Mouse (Mus musculus) kidney, postnatal 25 days (tissue): Measurements from ENCODE around the gene Rplp0.

Experiments used
- DNase-seq, 2 experiments: peaks; one replicate each; pipeline ENCODE4 v3.0.0; 2021; ENCODE audit warnings: mixed read lengths in 2 of 2

Gene Rplp0

GRCm38 (mm10) chr5:115526456-115527202, 32.6 kb upstream of the Rplp0 start:
- DNase-seq = peak in 1 of 2 experiments; percentile 33

GRCm38 (mm10) chr5:115528128-115528527, 31.1 kb upstream of the Rplp0 start:
- peak in 1 of 2 experiments; percentile 3 for DNase-seq

GRCm38 (mm10) chr5:115529364-115529741, 29.9 kb upstream of the Rplp0 start:
- peak in 1 of 2 experiments; percentile 2 for DNase-seq

GRCm38 (mm10) chr5:115529742-115530446, 29.4 kb upstream of the Rplp0 start:
- peak; percentile 14 to 71 for DNase-seq

- peak; percentile 59 to 80 for DNase-seq
These were observed 28.8 kb upstream of the Rplp0 start for GRCm38 (mm10) chr5:115530447-115530809.

GRCm38 (mm10) chr5:115531671-115532270, 27.5 kb upstream of the Rplp0 start:
- peak; percentile 78 to 91 for DNase-seq

- DNase-seq = peak; percentile 67 to 88
These were observed 25.0 kb upstream of the Rplp0 start for GRCm38 (mm10) chr5:115534290-115534731.

GRCm38 (mm10) chr5:115534856-115535255, 24.4 kb upstream of the Rplp0 start:
- DNase-seq = peak; percentile 47 to 83

GRCm38 (mm10) chr5:115535635-115536034, 23.6 kb upstream of the Rplp0 start:
- DNase-seq = peak; percentile 31 to 65

- DNase-seq = peak; percentile 76 to 87
These were observed 21.1 kb upstream of the Rplp0 start for GRCm38 (mm10) chr5:115538017-115538692.

GRCm38 (mm10) chr5:115538693-115539043, 20.6 kb upstream of the Rplp0 start:
- peak; percentile 94 to 98 for DNase-seq

GRCm38 (mm10) chr5:115542635-115543384, 16.5 kb upstream of the Rplp0 start:
- peak in 1 of 2 experiments; percentile 68 for DNase-seq

GRCm38 (mm10) chr5:115543509-115544253, 15.6 kb upstream of the Rplp0 start:
- peak; percentile 83 to 96 for DNase-seq

GRCm38 (mm10) chr5:115544655-115545185, 14.5 kb upstream of the Rplp0 start:
- DNase-seq = no peak

GRCm38 (mm10) chr5:115545636-115546035, 13.6 kb upstream of the Rplp0 start:
- no peak for DNase-seq

GRCm38 (mm10) chr5:115546536-115546935, 12.7 kb upstream of the Rplp0 start:
- no peak for DNase-seq

- peak in 1 of 2 experiments; percentile 32 for DNase-seq
These were observed 12.3 kb upstream of the Rplp0 start for GRCm38 (mm10) chr5:115547014-115547413.

- DNase-seq = no peak
These were observed 11.8 kb upstream of the Rplp0 start for GRCm38 (mm10) chr5:115547421-115547820.

GRCm38 (mm10) chr5:115548501-115549285, 10.6 kb upstream of the Rplp0 start:
- DNase-seq = no peak

GRCm38 (mm10) chr5:115550482-115551005, 8.7 kb upstream of the Rplp0 start:
- DNase-seq = no peak
